ENCODE assay signal across 26 mouse cellular contexts in genomic region chr11:50671820-50672310, GRCm38 (mm10).
DNase-seq lines count a peak whose midpoint lies in the region; ATAC-seq lines count a peak whose summit lies in the region.
"Had no signal": no experiment of that assay in that cellular context is flagged by ENCODE, and none has a peak within 500 bp of the region (broad histone marks: within the 10 kb centered on the region; RNA-seq: fewer than 3 reads in every experiment).

No protein-coding gene starts in this region.

- no peak overlapping the region for H3K4me3 ChIP-seq in heart, embryonic 11.5 days (ENCODE audit: low read depth, low read length)
- no peak overlapping the region for H3K4me3 ChIP-seq in heart, embryonic 10.5 days
- no peak overlapping the region for H3K4me3 ChIP-seq in limb, embryonic 10.5 days
- H3K4me3 ChIP-seq: embryonic facial prominence, embryonic 10.5 days; embryonic facial prominence, embryonic 13.5 days; erythroblast, embryonic 14.5 days; forebrain, embryonic 13.5 days; hindbrain, embryonic 10.5 days; hindbrain, embryonic 13.5 days; intestine, embryonic 15.5 days had no signal

- no peak for ATAC-seq in heart, embryonic 11.5 days (replicated peaks; ENCODE audit: insufficient number of reproducible peaks, low FRiP score, low TSS enrichment)
- ATAC-seq: forebrain, embryonic 13.5 days; forebrain, embryonic 16.5 days; intestine, embryonic 15.5 days; Patski had no signal

- no peaks in the 10 kb centered on the region for H3K9me3 ChIP-seq in heart, embryonic 11.5 days (replicated peaks; ENCODE audit: control insufficient read depth, low read length)
- H3K9me3 ChIP-seq in heart, embryonic 10.5 days = no peaks in the 10 kb centered on the region
- no peaks in the 10 kb centered on the region for H3K9me3 ChIP-seq in limb, embryonic 10.5 days (replicated peaks)
- H3K9me3 ChIP-seq: embryonic facial prominence, embryonic 10.5 days; embryonic facial prominence, embryonic 13.5 days; forebrain, embryonic 13.5 days; hindbrain, embryonic 10.5 days; hindbrain, embryonic 13.5 days; intestine, embryonic 15.5 days had no signal

- intact Hi-C loops in heart, postnatal 10 days (cut with DNase I) = loop anchor here (2.0 kb wide), 1 partner anchor 43 kb away; no protein-coding TSS in a partner anchor

- H3K27me3 ChIP-seq in heart, embryonic 11.5 days (ENCODE audit: control insufficient read depth, insufficient read depth, low read length) = no peaks in the 10 kb centered on the region
- H3K27me3 ChIP-seq in heart, embryonic 10.5 days (ENCODE audit: insufficient read depth, poor library complexity, severe bottlenecking) = peaks cover 24% of the 10 kb centered on the region
- H3K27me3 ChIP-seq in limb, embryonic 10.5 days (ENCODE audit: low read depth, poor library complexity, severe bottlenecking) = no peaks in the 10 kb centered on the region
- H3K27me3 ChIP-seq: embryonic facial prominence, embryonic 13.5 days; forebrain, embryonic 13.5 days; hindbrain, embryonic 13.5 days; intestine, embryonic 15.5 days; Patski had no signal

- DNase-seq in cerebellum, adult 11-12 months = peak; percentile 19
- no peak for DNase-seq in cerebellum, postnatal 4 days (ENCODE audit: low spot score in 2 of 2)
- peak; percentile 92 for DNase-seq in heart, adult 11 months
- peak; percentile 50 to 52 for DNase-seq in heart, postnatal 10 days
- DNase-seq in heart, embryonic 10.5 days (ENCODE audit: low spot score) = no peak
- DNase-seq in limb, embryonic 10.5 days (ENCODE audit: low spot score) = no peak
- DNase-seq: adrenal gland, postnatal 10 days; adrenal gland, postnatal 36 days; B cell, adult 2 months; cerebellum, adult 2 months; cerebellum, adult 9-11 months; cerebellum, postnatal 25 days; embryo, embryonic 11 days; gastrocnemius, postnatal 36 days; kidney, adult 11 months had no signal

- 41% methylated on average over 7 of the region's 7 CpGs for WGBS in heart, embryonic 11.5 days (ENCODE audit: insufficient replicate concordance)
- 40% methylated on average over 7 of the region's 7 CpGs for WGBS in heart, embryonic 10.5 days
- WGBS in limb, embryonic 10.5 days = 64% methylated on average over 7 of the region's 7 CpGs

- no peak overlapping the region for H3K27ac ChIP-seq in heart, embryonic 11.5 days (ENCODE audit: low read depth, low read length)
- H3K27ac ChIP-seq in heart, embryonic 10.5 days = no peak overlapping the region
- no peak overlapping the region for H3K27ac ChIP-seq in limb, embryonic 10.5 days
- H3K27ac ChIP-seq: embryonic facial prominence, embryonic 10.5 days; embryonic facial prominence, embryonic 13.5 days; forebrain, embryonic 13.5 days; hindbrain, embryonic 10.5 days; hindbrain, embryonic 13.5 days; intestine, embryonic 15.5 days had no signal

- H3K4me2 ChIP-seq in heart, embryonic 11.5 days = no peak overlapping the region
- H3K4me2 ChIP-seq: embryonic facial prominence, embryonic 13.5 days; forebrain, embryonic 13.5 days; hindbrain, embryonic 13.5 days; intestine, embryonic 15.5 days had no signal

- no peak overlapping the region for H3K9ac ChIP-seq in heart, embryonic 11.5 days (ENCODE audit: low read depth, low read length)
- H3K9ac ChIP-seq: embryonic facial prominence, embryonic 13.5 days; forebrain, embryonic 13.5 days; hindbrain, embryonic 13.5 days; intestine, embryonic 15.5 days had no signal

- 0 out of 2 replicates have a peak, but pooled peaks cover 5% of the 10 kb centered on the region for H3K4me1 ChIP-seq in heart, embryonic 11.5 days (ENCODE audit: control insufficient read depth, insufficient read depth, low read length)
- H3K4me1 ChIP-seq in heart, embryonic 10.5 days = peaks cover 25% of the 10 kb centered on the region; the same call in 1 of the 2 replicates
- peaks cover 6% of the 10 kb centered on the region for H3K4me1 ChIP-seq in limb, embryonic 10.5 days
- H3K4me1 ChIP-seq: forebrain, embryonic 13.5 days; intestine, embryonic 15.5 days had no signal

- no peaks in the 10 kb centered on the region for H3K36me3 ChIP-seq in heart, embryonic 11.5 days (ENCODE audit: control insufficient read depth, insufficient read depth, low read length)
- H3K36me3 ChIP-seq in heart, embryonic 10.5 days = no peaks in the 10 kb centered on the region
- H3K36me3 ChIP-seq in limb, embryonic 10.5 days = no peaks in the 10 kb centered on the region
- H3K36me3 ChIP-seq: embryonic facial prominence, embryonic 10.5 days; embryonic facial prominence, embryonic 13.5 days; G1E; hindbrain, embryonic 10.5 days; hindbrain, embryonic 13.5 days; intestine, embryonic 15.5 days had no signal

Comparison
In these comparisons a context has a peak if more than half of its experiments do, and no peak if none do; other contexts are left out.
1. DNase-seq: peak in cerebellum, adult 11-12 months (single experiment), heart, adult 11 months (single experiment) and heart, postnatal 10 days (2 of 2); none in cerebellum, postnatal 4 days (0 of 2), heart, embryonic 10.5 days (single experiment) and limb, embryonic 10.5 days (single experiment).